Mouse (Mus musculus): ENCODE measurements at regions not wholly inside any gene's neighbourhood (a gene's known extent, or its start where the extent isn't known, plus 50 kb on each side); places are given as distances from the start of the nearest gene placed in this dataset.

- TF ChIP-seq CTCF (IDR thresholded peaks at IDR 0.05; ENCODE audit: low read depth, low read length): no peak
- TF ChIP-seq POLR2A (IDR thresholded peaks at IDR 0.05; ENCODE audit: insufficient read depth, low read length): no peak
These were observed 74.0 kb upstream of the Tbx3 start for GRCm38 (mm10) chr5:119596295-119596993.

Measured in ES-Bruce4 (cell line).